Mouse (Mus musculus): ENCODE data around the gene Mrm3. TPM values are rescaled to one million over a fixed set of nuclear protein-coding genes. Genes with fewer than 3 reads are reported as not detected.

The Mrm3 gene
- polyA plus RNA-seq, 1 experiment from 2014 or later: 19.5 TPM

DNA sequence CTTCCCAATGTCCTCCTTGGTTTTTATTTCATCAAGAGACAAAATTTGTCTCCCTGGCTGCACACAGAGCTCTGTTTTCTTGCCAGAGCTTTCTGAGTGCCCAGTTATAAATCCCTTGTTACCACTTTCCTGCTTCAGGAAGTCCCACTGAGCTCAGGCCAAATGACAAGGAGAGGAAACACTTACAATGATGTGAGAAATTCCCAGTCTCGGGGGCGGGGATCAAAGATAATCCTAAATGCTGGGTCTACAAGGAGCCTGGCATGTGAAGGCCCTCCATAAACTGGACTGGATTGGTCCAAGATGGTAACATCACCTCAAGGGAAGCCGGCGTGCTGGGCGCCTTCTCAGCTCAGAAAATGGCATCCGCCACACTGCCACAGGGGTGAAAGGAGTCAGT, 49.3 kb downstream of the Mrm3 start:
- ATAC-seq (ENCODE audit: low FRiP score): no peak
- Histone ChIP-seq H3K4me2 (no peak overlapping the region), H3K4me3 (ENCODE audit: low read depth, low read length) (no peak overlapping the region), H3K27me3 (ENCODE audit: control insufficient read depth, insufficient read depth, low read length) (no peaks in the 10 kb centered on the region), H3K36me3 (ENCODE audit: control insufficient read depth, insufficient read depth, low read length) (no peaks in the 10 kb centered on the region), H3K9ac (ENCODE audit: low read length) (no peak overlapping the region), H3K27ac (ENCODE audit: low read depth, low read length) (peak overlapping the region; percentile 82; the same call in 1 of the 2 replicates), H3K4me1 (ENCODE audit: control insufficient read depth, insufficient read depth, low read length) (peaks cover 59% of the 10 kb centered on the region), H3K9me3 (ENCODE audit: control insufficient read depth, low read length) (no peaks in the 10 kb centered on the region)
- WGBS: 62% methylated on average over 6 of the region's 6 CpGs
- no peak for DNase-seq (ENCODE audit: low spot score, missing footprints)

DNA sequence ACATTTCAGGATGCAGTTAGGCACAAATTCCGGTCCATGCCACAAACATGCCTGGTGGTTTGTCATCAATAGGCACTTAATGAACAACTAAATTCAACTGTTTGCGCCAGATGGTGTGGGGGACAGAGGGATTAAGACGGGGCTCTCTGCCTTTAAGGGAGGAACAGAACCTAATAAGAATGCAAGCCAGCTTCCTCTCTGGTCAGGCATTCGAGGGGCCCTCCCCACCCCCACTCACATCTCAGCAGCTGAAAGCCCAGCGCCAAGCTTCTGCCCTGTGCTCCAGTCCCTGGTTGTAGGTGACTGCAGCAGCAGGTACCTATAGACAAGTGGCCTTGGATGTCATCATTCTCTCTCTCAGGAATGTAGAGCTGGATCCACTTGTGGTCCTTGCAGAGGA, 50.6 kb downstream of the Mrm3 start:
- no peaks in the 10 kb centered on the region for H3K27me3 ChIP-seq (ENCODE audit: control insufficient read depth, insufficient read depth, low read length)
- no peak overlapping the region for H3K4me2 ChIP-seq
- H3K9me3 ChIP-seq (ENCODE audit: control insufficient read depth, low read length): no peaks in the 10 kb centered on the region
- 17% methylated on average over 5 of the region's 5 CpGs for WGBS
- DNase-seq (ENCODE audit: low spot score, missing footprints) (no peak), ATAC-seq (ENCODE audit: low FRiP score) (peak; percentile 55)
- H3K4me3 ChIP-seq (ENCODE audit: low read depth, low read length): no peak overlapping the region
- H3K9ac ChIP-seq (ENCODE audit: low read length): no peak overlapping the region
- H3K36me3 ChIP-seq (ENCODE audit: control insufficient read depth, insufficient read depth, low read length): no peaks in the 10 kb centered on the region
- H3K4me1 ChIP-seq (ENCODE audit: control insufficient read depth, insufficient read depth, low read length): peaks cover 49% of the 10 kb centered on the region
- peak overlapping the region; percentile 82 for H3K27ac ChIP-seq (ENCODE audit: low read depth, low read length)

DNA sequence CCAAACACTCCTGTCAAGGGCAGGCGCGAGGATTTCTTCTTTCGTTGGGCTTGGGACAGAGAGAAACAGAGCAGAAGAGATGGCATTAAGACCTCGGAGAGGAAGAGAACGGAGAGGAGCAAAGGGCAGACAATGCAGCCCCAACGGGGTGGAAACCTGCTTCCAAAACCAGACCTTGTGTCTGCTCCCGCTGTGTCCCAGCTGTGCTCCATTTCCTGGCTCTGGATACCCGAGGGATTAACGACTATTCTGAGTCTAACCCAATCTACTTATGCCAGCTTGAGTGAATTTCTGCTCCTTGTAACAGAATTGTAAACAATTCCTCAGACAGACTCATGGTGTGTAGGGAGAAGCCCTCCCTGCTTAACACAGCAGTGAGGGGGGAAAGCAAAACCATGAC, 51.3 kb downstream of the Mrm3 start:
- peak; percentile 27; the same call in 1 of the 2 replicates for ATAC-seq (ENCODE audit: low FRiP score)
- Histone ChIP-seq H3K4me1 (ENCODE audit: control insufficient read depth, insufficient read depth, low read length) (peaks cover 46% of the 10 kb centered on the region), H3K9me3 (ENCODE audit: control insufficient read depth, low read length) (no peaks in the 10 kb centered on the region), H3K9ac (ENCODE audit: low read length) (peak overlapping the region; percentile 20; the same call in 1 of the 2 replicates), H3K27me3 (ENCODE audit: control insufficient read depth, insufficient read depth, low read length) (no peaks in the 10 kb centered on the region), H3K27ac (ENCODE audit: low read depth, low read length) (peak overlapping the region; percentile 82), H3K4me3 (ENCODE audit: low read depth, low read length) (no peak overlapping the region), H3K36me3 (ENCODE audit: control insufficient read depth, insufficient read depth, low read length) (no peaks in the 10 kb centered on the region), H3K4me2 (peak overlapping the region; percentile 6; the same call in 1 of the 2 replicates)
- 8% methylated on average over 9 of the region's 9 CpGs for WGBS
- DNase-seq (ENCODE audit: low spot score, missing footprints): no peak

DNA sequence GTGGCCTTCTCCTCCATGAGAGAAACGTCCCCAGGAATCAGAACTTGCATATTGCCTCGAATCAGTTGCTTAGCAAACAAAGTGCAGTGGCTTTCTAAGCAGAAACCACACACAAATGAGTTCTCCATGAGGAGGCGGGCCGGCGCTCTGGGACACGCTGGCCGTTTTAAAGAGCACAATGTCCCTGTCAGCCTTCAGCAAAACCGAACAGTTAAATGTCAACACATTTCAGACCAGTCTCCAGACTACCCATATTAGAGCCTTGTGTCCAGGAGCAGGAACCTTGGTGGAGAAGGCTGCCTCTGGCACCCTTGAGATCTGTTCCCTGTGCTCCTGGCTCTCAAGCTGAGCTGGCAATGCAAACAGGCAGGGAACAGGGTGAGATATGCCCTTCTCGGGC, 53.7 kb downstream of the Mrm3 start:
- no peak for DNase-seq (ENCODE audit: low spot score, missing footprints)
- Histone ChIP-seq H3K9ac (ENCODE audit: low read length) (peak overlapping the region; percentile 6; the same call in 1 of the 2 replicates), H3K9me3 (ENCODE audit: control insufficient read depth, low read length) (no peaks in the 10 kb centered on the region), H3K4me3 (ENCODE audit: low read depth, low read length) (no peak overlapping the region), H3K4me1 (ENCODE audit: control insufficient read depth, insufficient read depth, low read length) (peaks cover 43% of the 10 kb centered on the region), H3K4me2 (no peak overlapping the region), H3K27ac (ENCODE audit: low read depth, low read length) (no peak overlapping the region), H3K27me3 (ENCODE audit: control insufficient read depth, insufficient read depth, low read length) (no peaks in the 10 kb centered on the region), H3K36me3 (ENCODE audit: control insufficient read depth, insufficient read depth, low read length) (no peaks in the 10 kb centered on the region)
- 70% methylated on average over 9 of the region's 9 CpGs for WGBS
- ATAC-seq (ENCODE audit: low FRiP score): no peak

DNA sequence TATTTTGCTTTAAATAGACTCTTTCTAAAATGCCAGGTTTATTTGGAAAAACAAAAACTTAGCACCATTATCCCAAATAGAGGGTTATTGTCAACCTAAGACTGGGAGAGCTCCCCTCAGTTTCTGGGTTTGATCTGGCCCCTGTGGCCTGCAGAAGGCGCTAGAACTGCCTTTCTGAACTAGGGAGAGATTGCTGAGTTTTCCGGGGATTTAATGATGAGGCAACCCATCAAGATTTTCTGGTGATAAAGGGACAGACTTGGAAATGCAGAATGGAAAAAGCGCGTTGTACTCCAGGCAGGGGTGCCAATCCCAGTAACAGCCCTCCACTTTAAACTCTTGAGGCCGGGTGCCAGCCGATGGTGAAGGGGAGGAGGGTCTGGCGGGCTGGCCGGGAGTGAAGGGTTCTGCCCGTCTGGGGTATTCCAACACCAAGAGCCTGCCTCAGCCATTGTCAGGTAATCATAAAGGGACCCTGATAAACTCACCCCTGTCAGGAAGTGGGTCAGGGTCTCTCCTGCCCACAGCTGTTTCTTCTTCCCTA, 55.0 kb downstream of the Mrm3 start:
- Histone ChIP-seq H3K27me3 (ENCODE audit: control insufficient read depth, insufficient read depth, low read length) (no peaks in the 10 kb centered on the region), H3K27ac (ENCODE audit: low read depth, low read length) (no peak overlapping the region), H3K4me1 (ENCODE audit: control insufficient read depth, insufficient read depth, low read length) (peaks cover 32% of the 10 kb centered on the region), H3K4me2 (no peak overlapping the region), H3K36me3 (ENCODE audit: control insufficient read depth, insufficient read depth, low read length) (no peaks in the 10 kb centered on the region), H3K9ac (ENCODE audit: low read length) (no peak overlapping the region), H3K9me3 (ENCODE audit: control insufficient read depth, low read length) (no peaks in the 10 kb centered on the region), H3K4me3 (ENCODE audit: low read depth, low read length) (no peak overlapping the region)
- WGBS: 69% methylated on average over 9 of the region's 9 CpGs
- ATAC-seq (ENCODE audit: low FRiP score): no peak
- no peak for DNase-seq (ENCODE audit: low spot score, missing footprints)

Other genes with a start within 250 kb of the Mrm3 start
- gene 1700016K19Rik, start 243.8 kb upstream of the Mrm3 start, polyA plus RNA-seq (2014; fragmentation: Nextera tagmentation; extraction: Ambion mirVana): 0.23 TPM in 1 of 2 replicates, not detected in the other
- 13.4 and 13.9 TPM in 2 replicates for gene Rflnb, start 215.9 kb upstream of the Mrm3 start, polyA plus RNA-seq (2014; fragmentation: Nextera tagmentation; extraction: Ambion mirVana)
- 44.2 and 47.4 TPM in 2 replicates for gene Vps53, start 64.1 kb upstream of the Mrm3 start, polyA plus RNA-seq (2014; fragmentation: Nextera tagmentation; extraction: Ambion mirVana)
- 30.9 and 32.7 TPM in 2 replicates for gene Fam57a, start 64.0 kb upstream of the Mrm3 start, polyA plus RNA-seq (2014; fragmentation: Nextera tagmentation; extraction: Ambion mirVana)
- gene Dbil5, start 26.1 kb upstream of the Mrm3 start, polyA plus RNA-seq (2014; fragmentation: Nextera tagmentation; extraction: Ambion mirVana): 0.34 and 0.40 TPM in 2 replicates
- 31.1 and 42.8 TPM in 2 replicates for gene Gemin4, start 26.1 kb upstream of the Mrm3 start, polyA plus RNA-seq (2014; fragmentation: Nextera tagmentation; extraction: Ambion mirVana)
- 131 and 138 TPM in 2 replicates for gene Glod4, start within 50 bp of the Mrm3 start, polyA plus RNA-seq (2014; fragmentation: Nextera tagmentation; extraction: Ambion mirVana)
- 43.8 and 51.3 TPM in 2 replicates for gene Nxn, start 155.4 kb downstream of the Mrm3 start, polyA plus RNA-seq (2014; fragmentation: Nextera tagmentation; extraction: Ambion mirVana)
- gene Timm22, start 163.2 kb downstream of the Mrm3 start, polyA plus RNA-seq (2014; fragmentation: Nextera tagmentation; extraction: Ambion mirVana): 117 and 118 TPM in 2 replicates